Mouse (Mus musculus) T-helper 1 cell (primary cell): ENCODE data around the gene H2-DMb2.

Experiments
- in situ Hi-C: fragments of 300-600 bp; cut with MboI, MseI; formaldehyde crosslinking; loops from one replicate; pipeline ENCODE4 v1.15.1; 2025; ENCODE audit warnings: high pct_unique_total_duplicates

The H2-DMb2 gene

GRCm38 (mm10) chr17:34118113-34118872 is 24.8 kb upstream of the H2-DMb2 start:
- in situ Hi-C loops = no loop called here

GRCm38 (mm10) chr17:34118873-34119248 is 24.2 kb upstream of the H2-DMb2 start:
- in situ Hi-C loops = no loop called here

DNA sequence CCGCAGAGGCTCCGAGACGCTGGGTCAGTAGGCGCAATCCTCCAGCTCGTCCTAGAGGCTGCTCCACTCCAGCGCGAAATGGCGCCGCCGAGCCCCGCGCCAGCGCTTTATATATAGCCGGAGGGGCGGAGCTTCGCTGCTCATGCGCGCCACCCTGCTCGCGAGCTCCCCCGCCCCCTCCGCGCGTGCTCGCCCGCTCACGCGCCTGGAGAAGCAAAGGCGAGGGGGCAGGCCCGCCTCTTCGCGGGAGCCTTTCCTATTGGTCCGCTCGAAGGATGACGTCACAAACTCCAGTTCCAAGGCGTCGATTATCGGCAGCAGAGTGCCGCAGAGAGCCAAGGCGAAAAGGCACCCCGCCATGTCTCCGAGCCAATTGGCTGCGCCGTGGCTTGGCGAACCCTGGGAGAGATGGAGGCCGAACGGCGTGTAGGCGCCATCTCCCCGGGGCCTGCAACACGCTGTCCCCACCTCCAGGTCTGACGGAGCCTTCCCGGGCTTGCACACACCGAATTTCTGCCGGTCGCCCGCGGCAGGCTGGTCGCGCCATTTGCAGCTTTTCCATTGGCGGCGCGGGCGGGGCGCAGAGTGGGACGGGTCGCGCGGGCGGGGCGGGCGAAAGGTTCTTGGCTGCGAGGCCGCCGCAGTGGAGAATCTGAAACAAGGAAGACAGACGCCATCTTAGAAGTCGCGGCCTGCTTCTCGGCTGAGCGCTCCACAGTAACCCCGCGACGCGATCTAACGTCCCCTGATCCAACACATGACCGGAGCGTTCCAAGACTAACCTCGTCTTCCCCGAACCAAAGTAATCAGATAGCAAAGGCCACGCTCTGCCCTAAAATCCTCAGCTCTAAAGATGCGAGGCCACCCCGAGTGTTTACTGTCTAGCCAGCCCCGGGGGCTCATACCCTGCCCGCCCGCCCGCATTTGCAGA is 23.6 kb upstream of the H2-DMb2 start, which contains the start of gene H2-DMa:
TSS of gene H2-DMa (plus strand) at position 293 of the 931 bp plus-strand sequence.
- in situ Hi-C loops = no loop called here

DNA sequence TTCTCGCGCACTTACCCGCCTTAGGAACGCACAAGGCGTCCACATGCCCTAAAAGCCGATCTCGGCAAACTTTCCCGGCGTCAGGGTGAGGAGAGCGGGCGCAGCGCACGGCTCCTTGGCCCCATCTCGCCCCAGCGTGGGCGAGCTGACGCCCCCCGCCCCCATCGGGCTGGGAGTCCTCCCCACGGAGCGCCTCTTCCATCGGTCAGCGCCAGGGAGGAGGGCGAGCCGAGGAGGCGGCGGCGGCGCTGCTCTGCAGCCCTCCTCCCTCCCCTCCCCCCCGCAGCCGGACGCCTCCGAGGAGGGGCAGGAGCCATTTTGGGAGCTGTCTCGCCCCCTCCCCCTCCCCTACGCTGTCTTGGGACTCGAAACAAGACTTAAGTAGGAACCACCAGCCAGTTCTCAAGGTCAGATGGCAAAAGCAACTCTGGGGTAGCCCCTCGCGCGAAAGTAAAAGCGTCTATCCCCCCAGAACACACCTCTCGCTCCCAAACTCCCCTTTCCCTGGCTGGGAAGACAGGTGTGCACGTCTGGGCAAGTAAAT is 22.9 kb upstream of the H2-DMb2 start:
- in situ Hi-C loops = no loop called here

GRCm38 (mm10) chr17:34120814-34121171 is 22.3 kb upstream of the H2-DMb2 start:
- in situ Hi-C loops = no loop called here

GRCm38 (mm10) chr17:34121172-34121878 is 21.8 kb upstream of the H2-DMb2 start:
- in situ Hi-C loops = no loop called here

GRCm38 (mm10) chr17:34121879-34122187 is 21.3 kb upstream of the H2-DMb2 start:
- in situ Hi-C loops = no loop called here

- in situ Hi-C loops = no loop called here
Observed at GRCm38 (mm10) chr17:34122188-34122984, 20.7 kb upstream of the H2-DMb2 start, which contains the start of gene Brd2. Gene Brd2, minus strand, starts transcription at chr17:34122634.

GRCm38 (mm10) chr17:34123111-34123510 is 20.0 kb upstream of the H2-DMb2 start:
- in situ Hi-C loops = no loop called here

- in situ Hi-C loops = no loop called here
Observed at GRCm38 (mm10) chr17:34123518-34123917, 19.6 kb upstream of the H2-DMb2 start.

GRCm38 (mm10) chr17:34124649-34125048 is 18.5 kb upstream of the H2-DMb2 start:
- in situ Hi-C loops = no loop called here

- in situ Hi-C loops = no loop called here
Observed at GRCm38 (mm10) chr17:34126826-34127420, 16.2 kb upstream of the H2-DMb2 start.

GRCm38 (mm10) chr17:34127475-34127874 is 15.6 kb upstream of the H2-DMb2 start:
- in situ Hi-C loops = no loop called here

GRCm38 (mm10) chr17:34128264-34128937 is 14.7 kb upstream of the H2-DMb2 start:
- in situ Hi-C loops = no loop called here

DNA sequence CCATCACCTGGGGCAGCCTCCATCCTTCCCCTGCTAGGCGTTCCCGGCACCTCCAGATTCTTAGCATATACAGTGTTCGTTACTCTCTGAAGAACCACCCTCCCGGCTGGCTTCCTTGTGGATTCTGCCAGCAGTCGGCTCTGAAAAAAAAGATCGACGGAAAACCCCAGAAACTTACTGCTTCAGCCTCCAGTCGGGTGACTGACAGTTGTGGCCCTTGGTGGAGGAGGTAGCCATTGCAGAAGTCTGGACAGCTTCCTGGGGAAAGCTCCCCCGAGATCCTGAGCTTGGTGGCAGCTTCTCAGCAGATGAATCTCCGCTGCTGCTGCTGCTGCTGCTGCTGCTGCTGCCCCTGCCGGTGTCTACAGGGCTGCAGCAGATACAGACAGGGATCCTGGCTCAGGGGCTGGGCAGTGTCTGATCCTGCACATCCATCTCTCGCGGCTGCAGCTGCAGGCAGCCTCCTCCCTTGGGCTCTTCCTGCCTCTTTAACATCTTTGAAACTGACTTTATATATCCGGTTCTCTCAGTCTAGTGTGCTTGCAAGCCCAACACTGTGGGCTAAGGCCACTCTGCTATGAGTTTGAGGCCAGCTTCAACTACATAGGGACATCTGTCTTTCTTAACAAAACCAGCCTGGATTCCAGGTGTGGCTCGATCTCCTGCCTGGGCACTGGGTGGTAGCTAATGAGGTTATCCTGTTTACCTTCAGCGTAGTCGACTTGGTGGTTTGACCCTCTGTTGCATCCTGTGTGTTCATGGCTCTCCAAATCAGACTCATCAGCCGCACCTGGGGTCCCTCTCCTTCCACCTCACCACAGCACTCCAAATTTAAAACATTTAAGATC is 13.9 kb upstream of the H2-DMb2 start:
- in situ Hi-C loops = no loop called here

GRCm38 (mm10) chr17:34130073-34130947 is 12.8 kb upstream of the H2-DMb2 start:
- in situ Hi-C loops = loop anchor here (5.0 kb wide), 1 partner anchor 37 kb away; no protein-coding TSS in a partner anchor

DNA sequence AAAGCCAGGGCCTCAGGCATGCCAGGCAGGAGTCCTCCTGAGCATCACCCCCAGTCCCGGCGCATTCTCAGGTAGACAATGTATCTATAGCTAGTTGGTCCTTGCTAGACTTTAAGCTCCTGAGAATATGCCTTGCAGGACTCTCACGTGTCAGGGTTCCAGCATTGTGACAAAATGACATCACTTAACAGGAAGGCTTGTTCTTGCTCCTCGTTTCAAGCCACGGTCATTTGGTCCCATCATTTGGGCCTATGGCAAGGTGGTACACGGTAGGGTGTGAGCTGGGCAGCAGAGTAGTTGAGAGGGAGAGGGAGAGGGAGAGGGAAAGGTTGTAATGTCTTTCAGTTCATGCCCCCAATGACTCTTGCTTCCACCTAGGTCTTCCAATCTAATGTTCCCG is 11.2 kb upstream of the H2-DMb2 start:
- in situ Hi-C loops = loop anchor here (5.0 kb wide), 1 partner anchor 35 kb away; no protein-coding TSS in a partner anchor

DNA sequence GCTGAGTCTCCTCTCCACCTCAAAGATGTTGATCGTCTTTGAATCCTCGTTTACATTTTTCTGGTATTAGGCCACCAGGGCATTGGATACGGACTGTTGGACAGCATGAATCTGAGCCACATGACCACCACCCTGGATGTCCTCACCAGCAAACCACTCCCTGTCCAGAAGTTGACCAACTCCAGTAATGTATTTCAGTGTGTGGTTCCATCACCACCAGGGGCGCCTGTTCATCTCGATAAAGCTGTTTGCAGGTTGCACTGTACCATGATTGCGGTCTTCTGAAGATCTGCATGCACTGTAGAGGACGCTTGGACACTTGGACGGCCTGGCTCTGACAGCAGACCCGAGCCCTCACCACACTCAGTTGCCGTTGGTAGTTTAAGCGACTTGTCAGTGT is 9.8 kb upstream of the H2-DMb2 start:
- in situ Hi-C loops = loop anchor here (5.0 kb wide), 1 partner anchor 34 kb away; no protein-coding TSS in a partner anchor
